Mouse (Mus musculus) frontal cortex, postnatal 10 days (tissue): ENCODE data around the gene H2-D1.

Source experiments
- DNase-seq, 2 experiments: peaks; one replicate each; pipeline ENCODE4 v3.0.0; 2022; ENCODE audit warnings: low spot score in 2 of 2, mixed read lengths in 1 of 2

The H2-D1 gene

GRCm38 (mm10) chr17:35240384-35241304 is 21.9 kb upstream of the H2-D1 start:
- DNase-seq = peak in 1 of 2 experiments; percentile 24

- DNase-seq = peak; percentile 94 to 96
These were observed 21.1 kb upstream of the H2-D1 start, which contains the start of gene Ddx39b for GRCm38 (mm10) chr17:35241305-35242014. Ddx39b (plus strand) TSS chr17:35241746.

GRCm38 (mm10) chr17:35242015-35242941 is 20.3 kb upstream of the H2-D1 start:
- DNase-seq = peak in 1 of 2 experiments; percentile 72

- peak in 1 of 2 experiments; percentile 52 for DNase-seq
These were observed 19.4 kb upstream of the H2-D1 start for GRCm38 (mm10) chr17:35243086-35243485.

GRCm38 (mm10) chr17:35244999-35245398 is 17.5 kb upstream of the H2-D1 start:
- no peak for DNase-seq

GRCm38 (mm10) chr17:35245731-35246623 is 16.6 kb upstream of the H2-D1 start:
- peak in 1 of 2 experiments; percentile 12 for DNase-seq

GRCm38 (mm10) chr17:35247144-35247543 is 15.4 kb upstream of the H2-D1 start:
- DNase-seq = peak in 1 of 2 experiments; percentile 7

- DNase-seq = no peak
These were observed 13.5 kb upstream of the H2-D1 start for GRCm38 (mm10) chr17:35248986-35249385.

GRCm38 (mm10) chr17:35249451-35250197 is 12.9 kb upstream of the H2-D1 start:
- DNase-seq = peak in 1 of 2 experiments; percentile 10

- no peak for DNase-seq
These were observed 12.0 kb upstream of the H2-D1 start for GRCm38 (mm10) chr17:35250348-35251120.

- DNase-seq = no peak
These were observed 11.3 kb upstream of the H2-D1 start for GRCm38 (mm10) chr17:35251162-35251719.

- no peak for DNase-seq
These were observed 10.5 kb upstream of the H2-D1 start for GRCm38 (mm10) chr17:35251981-35252380.

GRCm38 (mm10) chr17:35252619-35253292 is 9.8 kb upstream of the H2-D1 start:
- DNase-seq = peak in 1 of 2 experiments; percentile 13

GRCm38 (mm10) chr17:35253293-35254093 is 9.0 kb upstream of the H2-D1 start:
- DNase-seq = peak in 1 of 2 experiments; percentile 12

GRCm38 (mm10) chr17:35254241-35255098 is 8.1 kb upstream of the H2-D1 start:
- peak in 1 of 2 experiments; percentile 39 for DNase-seq

- DNase-seq = peak in 1 of 2 experiments; percentile 23
These were observed 7.2 kb upstream of the H2-D1 start for GRCm38 (mm10) chr17:35255301-35255700.
